Mouse (Mus musculus) ovary, postnatal 10 days (tissue): ENCODE results near the gene Ciz1.

Experiments
- DNase-seq: peaks from one replicate; pipeline ENCODE4 v3.0.0; 2022; ENCODE audit warnings: low spot score

The Ciz1 gene

GRCm38 (mm10) chr2:32319586-32320580 lies 32.2 kb upstream of the Ciz1 start:
- DNase-seq, result peak; percentile 48

- DNase-seq, result no peak
These were observed 31.4 kb upstream of the Ciz1 start for GRCm38 (mm10) chr2:32320721-32321120.

- no peak for DNase-seq
These were observed 30.4 kb upstream of the Ciz1 start for GRCm38 (mm10) chr2:32321591-32322298.

- DNase-seq, result no peak
These were observed 29.1 kb upstream of the Ciz1 start for GRCm38 (mm10) chr2:32322754-32323741.

GRCm38 (mm10) chr2:32324322-32324721 lies 27.8 kb upstream of the Ciz1 start:
- DNase-seq, result no peak

GRCm38 (mm10) chr2:32325342-32325741 lies 26.8 kb upstream of the Ciz1 start:
- no peak for DNase-seq

GRCm38 (mm10) chr2:32327200-32327599 lies 24.9 kb upstream of the Ciz1 start:
- no peak for DNase-seq

GRCm38 (mm10) chr2:32328911-32329460 lies 23.1 kb upstream of the Ciz1 start:
- DNase-seq, result no peak

- no peak for DNase-seq
These were observed 22.6 kb upstream of the Ciz1 start for GRCm38 (mm10) chr2:32329531-32329930.

GRCm38 (mm10) chr2:32332159-32332558 lies 20.0 kb upstream of the Ciz1 start:
- DNase-seq, result no peak

GRCm38 (mm10) chr2:32335888-32336287 lies 16.2 kb upstream of the Ciz1 start:
- DNase-seq, result no peak

- DNase-seq, result no peak
These were observed 12.1 kb upstream of the Ciz1 start for GRCm38 (mm10) chr2:32339912-32340642.

- DNase-seq, result no peak
These were observed 11.1 kb upstream of the Ciz1 start for GRCm38 (mm10) chr2:32340836-32341633.

GRCm38 (mm10) chr2:32341634-32341939 lies 10.5 kb upstream of the Ciz1 start:
- no peak for DNase-seq

GRCm38 (mm10) chr2:32342039-32342438 lies 10.1 kb upstream of the Ciz1 start:
- DNase-seq, result no peak

- no peak for DNase-seq
These were observed 9.4 kb upstream of the Ciz1 start for GRCm38 (mm10) chr2:32342539-32343350.

GRCm38 (mm10) chr2:32343351-32343671 lies 8.8 kb upstream of the Ciz1 start:
- no peak for DNase-seq

- DNase-seq, result no peak
These were observed 8.1 kb upstream of the Ciz1 start for GRCm38 (mm10) chr2:32344056-32344455.

GRCm38 (mm10) chr2:32344598-32345321 lies 7.4 kb upstream of the Ciz1 start:
- no peak for DNase-seq
